Mouse (Mus musculus) heart, embryonic 15.5 days (tissue): ENCODE data around the gene Clrn3. TPM values are rescaled to one million over a fixed set of nuclear protein-coding genes. Genes with fewer than 3 reads are reported as not detected.
"Not testable (repeated sequence)": the region's sequence is repeated elsewhere in the genome, so short reads cannot be mapped to it uniquely, and the experiment has no call there.

Experiments used
- ATAC-seq: fragments of 200-750 bp; cut with Nextera tagmentation; replicated peaks from 2 replicates; pipeline ENCODE4 v1.8.0; 2017; ENCODE audit warnings: low read depth, moderate TSS enrichment; ENCODE audit not compliant: insufficient number of reproducible peaks, insufficient read depth, low FRiP score
- H3K27ac ChIP-seq: fragments of 300-500 bp; sonication (generic); 2 replicates; pipeline ENCODE4 v1.5.1; 2015; ENCODE audit warnings: mild to moderate bottlenecking, inconsistent platforms
- H3K27me3 ChIP-seq: fragments of 300-500 bp; sonication (generic); 2 replicates; pipeline ENCODE4 v1.6.1; 2015; ENCODE audit warnings: inconsistent platforms
- H3K36me3 ChIP-seq: fragments of 300-500 bp; sonication (generic); 2 replicates; pipeline ENCODE4 v1.6.1; 2015; ENCODE audit warnings: mild to moderate bottlenecking, inconsistent platforms
- H3K4me1 ChIP-seq: fragments of 300-500 bp; sonication (generic); replicated peaks from 2 replicates; pipeline ENCODE4 v1.6.1; 2015; ENCODE audit warnings: inconsistent platforms
- H3K4me2 ChIP-seq: fragments of 300-500 bp; sonication (generic); 2 replicates; pipeline ENCODE4 v1.6.1; 2015; ENCODE audit warnings: inconsistent platforms, mild to moderate bottlenecking, moderate library complexity
- H3K4me3 ChIP-seq: fragments of 300-500 bp; sonication (generic); 2 replicates; pipeline ENCODE4 v1.5.1; 2015; ENCODE audit warnings: mild to moderate bottlenecking, inconsistent platforms
- H3K9ac ChIP-seq: fragments of 300-500 bp; sonication (generic); 2 replicates; pipeline ENCODE4 v1.6.1; 2015; ENCODE audit warnings: mild to moderate bottlenecking, inconsistent platforms
- H3K9me3 ChIP-seq: fragments of 300-500 bp; sonication (generic); replicated peaks from 2 replicates; pipeline ENCODE4 v1.6.1; 2016; ENCODE audit warnings: inconsistent platforms
- WGBS: fragments of 180-500 bp; shearing (Covaris S2); methylation state at CpG from one replicate; pipeline ENCODE4 v1.1.7; 2015; ENCODE audit warnings: mixed read lengths; 5-methylcytosine and 5-hydroxymethylcytosine counted together
- polyA plus RNA-seq: library from polyadenylated mRNA; unstranded; fragments of >200 nt; fragmentation: Nextera tagmentation; extraction: Ambion mirVana; gene quantifications from 2 replicates; pipeline ENCODE4 v1.2.1, GENCODE M21; 2015

Clrn3 gene
- polyA plus RNA-seq, 1 experiment from 2014 or later, result not detected

GRCm38 (mm10) chr7:135509272-135509671, 19.2 kb downstream of the Clrn3 start:
- no peak for ATAC-seq

GRCm38 (mm10) chr7:135508602-135509001, 19.9 kb downstream of the Clrn3 start:
- Histone ChIP-seq H3K9me3 (no peaks in the 10 kb centered on the region), H3K27ac (no peak overlapping the region), H3K4me1 (no peaks in the 10 kb centered on the region), H3K27me3 (no peaks in the 10 kb centered on the region), H3K9ac (no peak overlapping the region), H3K36me3 (no peaks in the 10 kb centered on the region), H3K4me2 (no peak overlapping the region), H3K4me3 (no peak overlapping the region)
- ATAC-seq, result no peak
- 84% methylated on average over 4 of the region's 4 CpGs for WGBS

More at GRCm38 (mm10) chr7:135509272-135509671, 19.2 kb downstream of the Clrn3 start:
- no peaks in the 10 kb centered on the region for H3K9me3 ChIP-seq
- H3K4me1 ChIP-seq, result no peaks in the 10 kb centered on the region
- H3K27ac ChIP-seq, result no peak overlapping the region
- no peaks in the 10 kb centered on the region for H3K27me3 ChIP-seq
- 85% methylated on average over 3 of the region's 3 CpGs for WGBS
- H3K4me2 ChIP-seq, result no peak overlapping the region
- no peak overlapping the region for H3K4me3 ChIP-seq
- H3K36me3 ChIP-seq, result no peaks in the 10 kb centered on the region
- H3K9ac ChIP-seq, result no peak overlapping the region

GRCm38 (mm10) chr7:135506506-135506905, 21.9 kb downstream of the Clrn3 start:
- 86% methylated on average over 5 of the region's 5 CpGs for WGBS

GRCm38 (mm10) chr7:135499403-135499802, 29.1 kb downstream of the Clrn3 start:
- Histone ChIP-seq H3K9ac (no peak overlapping the region), H3K4me1 (no peaks in the 10 kb centered on the region), H3K27ac (no peak overlapping the region), H3K4me3 (no peak overlapping the region), H3K36me3 (no peaks in the 10 kb centered on the region), H3K9me3 (no peaks in the 10 kb centered on the region), H3K27me3 (no peaks in the 10 kb centered on the region), H3K4me2 (no peak overlapping the region)
- WGBS, result 38% methylated on average over 2 of the region's 2 CpGs
- no peak for ATAC-seq

More at GRCm38 (mm10) chr7:135506506-135506905, 21.9 kb downstream of the Clrn3 start:
- not testable (repeated sequence) for H3K27ac ChIP-seq, H3K9me3 ChIP-seq, H3K4me1 ChIP-seq, ATAC-seq, H3K9ac ChIP-seq, H3K4me3 ChIP-seq, H3K27me3 ChIP-seq, H3K4me2 ChIP-seq, H3K36me3 ChIP-seq

GRCm38 (mm10) chr7:135498565-135499186, 29.8 kb downstream of the Clrn3 start:
- Histone ChIP-seq H3K4me1 (no peaks in the 10 kb centered on the region), H3K9ac (no peak overlapping the region), H3K4me3 (no peak overlapping the region), H3K9me3 (no peaks in the 10 kb centered on the region), H3K27me3 (no peaks in the 10 kb centered on the region), H3K27ac (no peak overlapping the region), H3K4me2 (no peak overlapping the region), H3K36me3 (no peaks in the 10 kb centered on the region)
- 76% methylated on average over 3 of the region's 3 CpGs for WGBS
- ATAC-seq, result no peak

- H3K27ac ChIP-seq, result no peak overlapping the region
- no peaks in the 10 kb centered on the region for H3K9me3 ChIP-seq
- H3K4me3 ChIP-seq, result no peak overlapping the region
- no peaks in the 10 kb centered on the region for H3K36me3 ChIP-seq
- no peak overlapping the region for H3K4me2 ChIP-seq
- no peaks in the 10 kb centered on the region for H3K27me3 ChIP-seq
- 33% methylated on average over 3 of the region's 3 CpGs for WGBS
- no peak for ATAC-seq
- H3K9ac ChIP-seq, result no peak overlapping the region
- no peaks in the 10 kb centered on the region for H3K4me1 ChIP-seq
These were observed 33.2 kb downstream of the Clrn3 start for GRCm38 (mm10) chr7:135495303-135495702.

GRCm38 (mm10) chr7:135490500-135490886, 38.0 kb downstream of the Clrn3 start:
- no peaks in the 10 kb centered on the region for H3K9me3 ChIP-seq
- H3K36me3 ChIP-seq, result no peaks in the 10 kb centered on the region
- peaks cover 5% of the 10 kb centered on the region; the same call in 1 of the 2 replicates for H3K27me3 ChIP-seq
- H3K4me3 ChIP-seq, result no peak overlapping the region
- no peak overlapping the region for H3K4me2 ChIP-seq
- H3K4me1 ChIP-seq, result no peaks in the 10 kb centered on the region
- no peak overlapping the region for H3K27ac ChIP-seq
- no peak overlapping the region for H3K9ac ChIP-seq
- 53% methylated on average over 8 of the region's 8 CpGs for WGBS
- no peak for ATAC-seq

GRCm38 (mm10) chr7:135489724-135490499, 38.5 kb downstream of the Clrn3 start:
- no peak overlapping the region for H3K9ac ChIP-seq
- no peaks in the 10 kb centered on the region for H3K36me3 ChIP-seq
- H3K9me3 ChIP-seq, result no peaks in the 10 kb centered on the region
- H3K27ac ChIP-seq, result no peak overlapping the region
- H3K4me1 ChIP-seq, result no peaks in the 10 kb centered on the region
- WGBS, result 63% methylated on average over 9 of the region's 9 CpGs
- no peak overlapping the region for H3K4me3 ChIP-seq
- H3K4me2 ChIP-seq, result no peak overlapping the region
- no peak for ATAC-seq
- H3K27me3 ChIP-seq, result peaks cover 5% of the 10 kb centered on the region; the same call in 1 of the 2 replicates

- peaks cover 14% of the 10 kb centered on the region for H3K27me3 ChIP-seq
- no peak overlapping the region for H3K27ac ChIP-seq
- no peak overlapping the region for H3K4me3 ChIP-seq
- no peak for ATAC-seq
- H3K4me2 ChIP-seq, result no peak overlapping the region
- H3K4me1 ChIP-seq, result no peaks in the 10 kb centered on the region
- WGBS, result 57% methylated on average over 6 of the region's 6 CpGs
- H3K9me3 ChIP-seq, result no peaks in the 10 kb centered on the region
- H3K9ac ChIP-seq, result no peak overlapping the region
- no peaks in the 10 kb centered on the region for H3K36me3 ChIP-seq
These were observed 40.1 kb downstream of the Clrn3 start for GRCm38 (mm10) chr7:135488214-135488810.

- 21% methylated on average over 4 of the region's 4 CpGs for WGBS
- no peak overlapping the region for H3K27ac ChIP-seq
- no peak overlapping the region for H3K4me3 ChIP-seq
- no peak overlapping the region for H3K4me2 ChIP-seq
- H3K27me3 ChIP-seq, result peaks cover 14% of the 10 kb centered on the region
- H3K36me3 ChIP-seq, result no peaks in the 10 kb centered on the region
- no peak overlapping the region for H3K9ac ChIP-seq
- no peak for ATAC-seq
- no peaks in the 10 kb centered on the region for H3K9me3 ChIP-seq
- H3K4me1 ChIP-seq, result no peaks in the 10 kb centered on the region
These were observed 41.0 kb downstream of the Clrn3 start for GRCm38 (mm10) chr7:135487423-135487822.

- Histone ChIP-seq H3K27me3 (peaks cover 14% of the 10 kb centered on the region), H3K4me1 (no peaks in the 10 kb centered on the region), H3K9me3 (no peaks in the 10 kb centered on the region), H3K9ac (no peak overlapping the region), H3K27ac (no peak overlapping the region), H3K36me3 (no peaks in the 10 kb centered on the region), H3K4me2 (no peak overlapping the region), H3K4me3 (no peak overlapping the region)
- no peak for ATAC-seq
- 63% methylated on average over 10 of the region's 10 CpGs for WGBS
These were observed 41.6 kb downstream of the Clrn3 start for GRCm38 (mm10) chr7:135486645-135487382.
